Mouse (Mus musculus): Measurements from ENCODE around the gene Rnf6.

DNA sequence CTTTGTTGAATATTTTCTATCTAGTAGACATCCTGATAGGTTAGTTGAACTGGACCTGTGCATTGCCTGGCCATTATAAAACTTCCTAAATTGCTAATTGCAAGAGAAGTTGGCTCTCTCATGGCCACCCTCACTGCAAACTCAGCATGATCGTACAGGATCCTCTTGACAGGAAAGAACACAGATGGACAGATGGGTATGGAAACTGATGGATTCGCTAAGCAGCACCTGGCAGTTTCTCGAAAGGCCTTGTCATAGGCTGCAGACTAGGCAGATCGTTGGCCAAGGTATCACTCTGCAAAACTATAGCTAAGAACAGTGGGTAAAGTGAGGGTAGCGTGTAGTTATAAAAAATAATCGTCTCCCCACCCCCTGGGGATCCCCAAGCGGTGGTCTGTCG lies 28.0 kb downstream of the Rnf6 start:
- TF ChIP-seq CTCF (conservative IDR thresholded peaks at IDR 0.05; ENCODE audit: insufficient read depth, insufficient read length, low read depth, low read length) (no peak), POLR2A (IDR thresholded peaks at IDR 0.05; ENCODE audit: low read depth, low read length) (no peak)
